Mouse (Mus musculus) spleen, adult 18-20 months (tissue): ENCODE data around the gene Qrfpr.

Source experiments
- DNase-seq, 2 experiments: peaks; one replicate each; pipeline ENCODE4 v3.0.0; 2022; ENCODE audit warnings: mixed read lengths in 2 of 2

Qrfpr gene

GRCm38 (mm10) chr3:36150537-36150933, 71.6 kb downstream of the Qrfpr start:
- no peak for DNase-seq

GRCm38 (mm10) chr3:36138996-36139395, 83.1 kb downstream of the Qrfpr start:
- no peak for DNase-seq

- no peak for DNase-seq
Observed at GRCm38 (mm10) chr3:36138171-36138660, 83.9 kb downstream of the Qrfpr start.

GRCm38 (mm10) chr3:36137560-36137959, 84.6 kb downstream of the Qrfpr start:
- DNase-seq: no peak

- no peak for DNase-seq
Observed at GRCm38 (mm10) chr3:36136152-36136551, 86.0 kb downstream of the Qrfpr start.
